Comparison of ENCODE assay signal across 28 mouse cellular contexts in genomic region chr1:36646285-36646684, GRCm38 (mm10). TPM values are rescaled to one million over a fixed set of nuclear protein-coding genes. Genes with fewer than 3 reads are reported as not detected.
A peak's percentile ranks its signal among the peaks of the same experiment; 100 is the strongest.
DNase-seq lines count a peak whose midpoint lies in the region; ATAC-seq and TF ChIP-seq lines count a peak whose summit lies in the region.
"Had no signal": no experiment of that assay in that cellular context is flagged by ENCODE, and none has a peak within 500 bp of the region (broad histone marks: within the 10 kb centered on the region; RNA-seq: fewer than 3 reads in every experiment).

No protein-coding gene starts in this region.

- H3K9ac ChIP-seq in hindbrain, postnatal 0 days (replicated peaks; ENCODE audit: low read length) = no peak overlapping the region
- H3K9ac ChIP-seq in hindbrain, embryonic 16.5 days (ENCODE audit: low read depth, low read length) = no peak overlapping the region
- H3K9ac ChIP-seq: heart, embryonic 12.5 days; hindbrain, embryonic 15.5 days; liver, embryonic 12.5 days; liver, postnatal 0 days; neural tube, embryonic 12.5 days had no signal

- H3K4me2 ChIP-seq in hindbrain, postnatal 0 days (ENCODE audit: low read depth, low read length) = no peak overlapping the region
- H3K4me2 ChIP-seq in hindbrain, embryonic 16.5 days (ENCODE audit: low read length) = no peak overlapping the region
- peak overlapping the region; percentile 15 for H3K4me2 ChIP-seq in myocyte (ENCODE audit: low read depth)
- H3K4me2 ChIP-seq: heart, embryonic 12.5 days; hindbrain, embryonic 15.5 days; liver, embryonic 12.5 days; neural tube, embryonic 12.5 days had no signal

- WGBS in hindbrain, postnatal 0 days = 45% methylated on average over 3 of the region's 3 CpGs
- 55% methylated on average over 3 of the region's 3 CpGs for WGBS in hindbrain, embryonic 16.5 days

- H3K27me3 ChIP-seq in hindbrain, postnatal 0 days (ENCODE audit: insufficient read depth, low read length) = no peaks in the 10 kb centered on the region
- H3K27me3 ChIP-seq in hindbrain, embryonic 16.5 days (replicated peaks; ENCODE audit: control insufficient read depth, insufficient read depth, low read length) = no peaks in the 10 kb centered on the region
- H3K27me3 ChIP-seq in myocyte (ENCODE audit: control insufficient read depth, insufficient read depth, insufficient read length) = no peaks in the 10 kb centered on the region
- H3K27me3 ChIP-seq: heart, embryonic 12.5 days; hindbrain, embryonic 15.5 days; neural tube, embryonic 12.5 days had no signal

- no peaks in the 10 kb centered on the region for H3K9me3 ChIP-seq in hindbrain, postnatal 0 days (ENCODE audit: low read length)
- no peaks in the 10 kb centered on the region for H3K9me3 ChIP-seq in hindbrain, embryonic 16.5 days (ENCODE audit: control insufficient read depth, low read length)
- H3K9me3 ChIP-seq: heart, embryonic 12.5 days; hindbrain, embryonic 10.5 days; hindbrain, embryonic 15.5 days; liver, embryonic 12.5 days; neural tube, embryonic 12.5 days had no signal

- no peak for TF ChIP-seq POLR2A in myocyte (IDR thresholded peaks at IDR 0.05; ENCODE audit: insufficient read length, low read depth)

- H3ac ChIP-seq in myocyte (ENCODE audit: control insufficient read depth, insufficient read length) = no peak overlapping the region

- H3K36me3 ChIP-seq in hindbrain, postnatal 0 days (ENCODE audit: insufficient read depth, low read length) = no peaks in the 10 kb centered on the region
- no peaks in the 10 kb centered on the region for H3K36me3 ChIP-seq in hindbrain, embryonic 16.5 days (ENCODE audit: control insufficient read depth, insufficient read depth, low read length)
- no peaks in the 10 kb centered on the region for H3K36me3 ChIP-seq in myocyte (ENCODE audit: control insufficient read depth, insufficient read depth)
- H3K36me3 ChIP-seq: heart, embryonic 12.5 days; hindbrain, embryonic 10.5 days; hindbrain, embryonic 15.5 days; liver, embryonic 12.5 days; neural tube, embryonic 12.5 days had no signal

- DNase-seq in cerebellum, postnatal 10 days = peak; percentile 63 to 75
- no peak for DNase-seq in hindbrain, postnatal 0 days (ENCODE audit: low spot score)
- DNase-seq in ZHBTc4 (ENCODE audit: low read depth, low spot score) = peak; percentile 34
- no peak for DNase-seq in left cerebral cortex, adult 8-10 months (ENCODE audit: low spot score in 2 of 2)
- DNase-seq in thymus, postnatal 25 days = no peak
- DNase-seq: adrenal gland, adult 8-10 months; cerebellum, adult 11 months; cerebellum, adult 9-10 months; gastrocnemius, postnatal 10 days; kidney, postnatal 25 days; liver, postnatal 0 days; lung, postnatal 10 days; right cerebral cortex, adult 18-20 months; spleen, adult 18-20 months; thymus, postnatal 14 days had no signal

- TF ChIP-seq CTCF in hindbrain, postnatal 0 days (IDR thresholded peaks at IDR 0.05; ENCODE audit: low read depth) = no peak

- no peak for ATAC-seq in cerebellum, adult (ENCODE audit: insufficient number of reproducible peaks, low FRiP score, low TSS enrichment)
- 0 out of 2 replicates have a peak, but pooled peaks have one; percentile 29 for ATAC-seq in hindbrain, postnatal 0 days
- no peak for ATAC-seq in hindbrain, embryonic 16.5 days
- ATAC-seq: intestine, postnatal 0 days; liver, embryonic 12.5 days; liver, postnatal 0 days had no signal

- H3K79me2 ChIP-seq in myocyte (ENCODE audit: control insufficient read depth, insufficient read depth) = no peaks in the 10 kb centered on the region

- H3K27ac ChIP-seq in hindbrain, postnatal 0 days = no peak overlapping the region
- H3K27ac ChIP-seq in hindbrain, embryonic 16.5 days (ENCODE audit: low read depth, low read length) = no peak overlapping the region
- H3K27ac ChIP-seq: hindbrain, embryonic 10.5 days; hindbrain, embryonic 15.5 days; left cerebral cortex, adult 2 months; liver, embryonic 12.5 days; neural tube, embryonic 12.5 days had no signal

- peaks cover 8% of the 10 kb centered on the region; the same call in 1 of the 2 replicates for H3K4me1 ChIP-seq in hindbrain, postnatal 0 days (ENCODE audit: insufficient read depth, low read length)
- no peaks in the 10 kb centered on the region for H3K4me1 ChIP-seq in hindbrain, embryonic 16.5 days (ENCODE audit: control insufficient read depth, insufficient read depth, low read depth, low read length)
- H3K4me1 ChIP-seq: neural tube, embryonic 12.5 days had no signal

- H3K4me3 ChIP-seq in hindbrain, postnatal 0 days (ENCODE audit: low read length) = no peak overlapping the region
- no peak overlapping the region for H3K4me3 ChIP-seq in hindbrain, embryonic 16.5 days (ENCODE audit: low read length)
- no peak overlapping the region for H3K4me3 ChIP-seq in myocyte
- H3K4me3 ChIP-seq: heart, embryonic 12.5 days; hindbrain, embryonic 10.5 days; hindbrain, embryonic 15.5 days; left cerebral cortex, adult 2 months; liver, embryonic 12.5 days; neural tube, embryonic 12.5 days had no signal

TF ChIP-seq in myocyte, 11 proteins besides CTCF, POLR2A, EP300 and RAD21:
- TF ChIP-seq E2F4 (IDR thresholded peaks at IDR 0.05; ENCODE audit: insufficient read depth) = no peak
- TF ChIP-seq MYOG (IDR thresholded peaks at IDR 0.05; ENCODE audit: control insufficient read depth in 1 of 3, insufficient read depth in 1 of 3, insufficient read length in 2 of 3, low read depth in 2 of 3) = peak in 2 of 3 experiments; percentile 8 to 59
- peak in 2 of 3 experiments; percentile 51 to 83 for TF ChIP-seq MYOD1 (IDR thresholded peaks at IDR 0.05; ENCODE audit: control insufficient read depth in 1 of 3, insufficient read length in 2 of 3, low read depth in 2 of 3)
- no peak for TF ChIP-seq TCF3 (IDR thresholded peaks at IDR 0.05; ENCODE audit: insufficient read length, low read depth)
- TF ChIP-seq TCF12 (IDR thresholded peaks at IDR 0.05; ENCODE audit: insufficient read depth, poor library complexity, severe bottlenecking) = no peak

RNA-seq across cellular contexts. Expression of gene Fam178b, which starts 36.7 kb away (rescaled TPM):
- total RNA-seq in hindbrain, postnatal 0 days (2014; rRNA removed) = not detected in 2 replicates
- polyA plus RNA-seq in hindbrain, postnatal 0 days (2015; fragmentation: Nextera tagmentation; extraction: Ambion mirVana) = 0.21 and 0.41 TPM in 2 replicates
- polyA plus RNA-seq in hindbrain, embryonic 16.5 days (2015; fragmentation: Nextera tagmentation; extraction: Ambion mirVana) = 0.28 and 0.76 TPM in 2 replicates
- 1.5 TPM for polyA plus RNA-seq in myocyte (2012; fragmentation: generic; extraction: Trizol)
- under 1 TPM in 1 of 4 experiments, not detected in 3; 0.57 TPM for total RNA-seq in left cerebral cortex, adult 8-10 months (2022)
- total RNA-seq: layer of hippocampus, adult 18-20 months; left cerebral cortex, postnatal 36 days; monocyte, adult 5-6 weeks had no signal
- polyA plus RNA-seq: hindbrain, embryonic 15.5 days; liver, embryonic 12.5 days had no signal

RNA-seq across cellular contexts. Expression of gene Cox5b, which starts 45.0 kb away (rescaled TPM):
- total RNA-seq in hindbrain, postnatal 0 days (2014; rRNA removed) = 346 and 404 TPM in 2 replicates
- 977 and 1,021 TPM in 2 replicates for polyA plus RNA-seq in hindbrain, postnatal 0 days (2015; fragmentation: Nextera tagmentation; extraction: Ambion mirVana)
- polyA plus RNA-seq in hindbrain, embryonic 16.5 days (2015; fragmentation: Nextera tagmentation; extraction: Ambion mirVana) = 711 and 823 TPM in 2 replicates
- polyA plus RNA-seq in myocyte (2012; fragmentation: generic; extraction: Trizol) = 1,086 TPM
- total RNA-seq in left cerebral cortex, adult 8-10 months (2022) = 100 to 1,000 TPM; 511 to 653 (median 570) TPM

Comparison
In these comparisons a context has a peak if more than half of its experiments do, and no peak if none do; other contexts are left out.
1. DNase-seq: peak in cerebellum, postnatal 10 days (2 of 2) and ZHBTc4 (single experiment); none in hindbrain, postnatal 0 days (single experiment), left cerebral cortex, adult 8-10 months (0 of 2) and thymus, postnatal 25 days (single experiment).